Mouse (Mus musculus) midbrain, embryonic 14.5 days (tissue): Measurements from ENCODE around the gene Wdr26. TPM values are rescaled to one million over a fixed set of nuclear protein-coding genes. Genes with fewer than 3 reads are reported as not detected.

Source experiments
- ATAC-seq: fragments of 200-750 bp; cut with Nextera tagmentation; 2 replicates; pipeline ENCODE4 v1.8.0; 2017; ENCODE audit warnings: moderate number of reproducible peaks, moderate library complexity; ENCODE audit not compliant: low FRiP score, low TSS enrichment
- DNase-seq: peaks from one replicate; pipeline ENCODE4 v3.0.0-alpha.2; 2015
- H3K27ac ChIP-seq: fragments of 300-500 bp; sonication (generic); replicated peaks from 2 replicates; pipeline ENCODE4 v1.5.1; 2014; ENCODE audit warnings: mild to moderate bottlenecking, low read depth, low read length, moderate library complexity
- H3K27me3 ChIP-seq: fragments of 300-500 bp; sonication (generic); 2 replicates; pipeline ENCODE4 v1.6.1; 2014; ENCODE audit warnings: low read length, control low read depth, mixed read lengths; ENCODE audit not compliant: control insufficient read depth, insufficient read depth
- H3K36me3 ChIP-seq: fragments of 300-500 bp; sonication (generic); 2 replicates; pipeline ENCODE4 v1.6.1; 2014; ENCODE audit warnings: low read length, control low read depth; ENCODE audit not compliant: control insufficient read depth, insufficient read depth
- H3K4me1 ChIP-seq: fragments of 300-500 bp; sonication (generic); 2 replicates; pipeline ENCODE4 v1.6.1; 2014; ENCODE audit warnings: mild to moderate bottlenecking, antibody characterized with exemption, low read length, control low read depth; ENCODE audit not compliant: control insufficient read depth, insufficient read depth
- H3K4me2 ChIP-seq: fragments of 300-500 bp; sonication (generic); 2 replicates; pipeline ENCODE4 v1.6.1; 2014; ENCODE audit warnings: mild to moderate bottlenecking, low read length, moderate library complexity
- H3K4me3 ChIP-seq: fragments of 300-500 bp; sonication (generic); replicated peaks from 2 replicates; pipeline ENCODE4 v1.5.1; 2014; ENCODE audit warnings: low read depth, low read length
- H3K9ac ChIP-seq: fragments of 300-500 bp; sonication (generic); replicated peaks from 2 replicates; pipeline ENCODE4 v1.6.1; 2014; ENCODE audit warnings: mild to moderate bottlenecking, low read length, moderate library complexity
- H3K9me3 ChIP-seq: fragments of 300-500 bp; sonication (generic); 2 replicates; pipeline ENCODE4 v1.6.1; 2016; ENCODE audit warnings: low read length, control low read depth, mixed read lengths; ENCODE audit not compliant: control insufficient read depth
- WGBS: fragments of 180-500 bp; shearing (Covaris S2); extraction: QIAGEN DNeasy Blood & Tissue Kit; methylation state at CpG from one replicate; pipeline ENCODE4 v1.1.7; 2014; 5-methylcytosine and 5-hydroxymethylcytosine counted together
- polyA plus RNA-seq: library from polyadenylated mRNA; unstranded; fragments of >200 nt; fragmentation: Nextera tagmentation; extraction: Ambion mirVana; gene quantifications from 2 replicates; pipeline ENCODE4 v1.2.1, GENCODE M21; 2014

The Wdr26 gene
- polyA plus RNA-seq, 1 experiment from 2014 or later, result 54.8 TPM

DNA sequence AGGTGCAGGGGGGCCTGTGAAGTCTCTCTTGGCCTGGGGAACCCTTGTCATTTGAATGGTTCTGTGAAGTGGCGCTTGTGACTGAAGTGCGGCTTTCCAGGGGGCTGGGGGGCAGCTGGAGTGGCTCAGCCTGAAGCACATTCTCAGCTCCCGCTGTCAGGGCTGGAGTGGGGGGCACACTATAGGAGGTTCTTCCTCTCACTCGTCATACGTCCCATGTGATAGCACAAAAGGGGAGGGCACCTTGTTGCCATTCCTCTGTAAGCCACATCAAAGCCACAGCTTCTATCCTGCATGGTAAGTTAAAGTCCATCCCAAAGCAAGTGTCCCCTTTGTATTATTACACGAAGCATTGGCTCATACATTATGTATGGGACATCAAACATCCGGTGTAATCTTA is 19.5 kb upstream of the Wdr26 start:
- H3K9me3 ChIP-seq, result no peaks in the 10 kb centered on the region
- H3K4me3 ChIP-seq, result no peak overlapping the region
- no peak overlapping the region for H3K9ac ChIP-seq
- no peaks in the 10 kb centered on the region for H3K27me3 ChIP-seq
- no peak overlapping the region for H3K27ac ChIP-seq
- H3K4me2 ChIP-seq, result no peak overlapping the region
- ATAC-seq (peak; percentile 37; the same call in 1 of the 2 replicates), DNase-seq (peak; percentile 47)
- H3K4me1 ChIP-seq, result peaks cover 9% of the 10 kb centered on the region; the same call in 1 of the 2 replicates
- H3K36me3 ChIP-seq, result no peaks in the 10 kb centered on the region
- WGBS, result 33% methylated on average over 7 of the region's 7 CpGs

DNA sequence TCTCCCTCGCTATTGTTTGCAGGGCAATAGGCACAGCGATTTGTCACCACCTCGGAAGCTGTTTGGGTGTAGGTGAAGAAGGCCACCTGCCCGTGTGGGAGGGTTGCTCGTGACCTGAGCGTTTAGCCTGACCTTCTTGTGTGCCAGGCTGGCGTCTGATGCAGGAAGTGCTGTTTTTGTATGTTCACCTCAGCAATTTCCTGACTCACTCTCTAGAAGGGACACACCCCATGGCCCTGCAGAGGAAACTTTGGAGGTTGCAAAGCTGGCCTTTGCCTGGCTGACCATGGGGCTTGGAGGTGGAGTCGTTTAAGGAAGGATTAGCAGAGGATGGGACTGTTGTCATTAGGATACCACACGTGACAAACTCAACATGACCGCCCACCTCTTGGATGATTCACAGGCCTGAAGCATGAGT is 18.9 kb upstream of the Wdr26 start:
- no peak overlapping the region for H3K27ac ChIP-seq
- H3K27me3 ChIP-seq, result no peaks in the 10 kb centered on the region
- no peaks in the 10 kb centered on the region for H3K36me3 ChIP-seq
- H3K9me3 ChIP-seq, result no peaks in the 10 kb centered on the region
- no peak for ATAC-seq
- peaks cover 9% of the 10 kb centered on the region; the same call in 1 of the 2 replicates for H3K4me1 ChIP-seq
- no peak overlapping the region for H3K4me3 ChIP-seq
- H3K4me2 ChIP-seq, result no peak overlapping the region
- DNase-seq, result no peak
- H3K9ac ChIP-seq, result no peak overlapping the region
- 46% methylated on average over 10 of the region's 10 CpGs for WGBS

DNA sequence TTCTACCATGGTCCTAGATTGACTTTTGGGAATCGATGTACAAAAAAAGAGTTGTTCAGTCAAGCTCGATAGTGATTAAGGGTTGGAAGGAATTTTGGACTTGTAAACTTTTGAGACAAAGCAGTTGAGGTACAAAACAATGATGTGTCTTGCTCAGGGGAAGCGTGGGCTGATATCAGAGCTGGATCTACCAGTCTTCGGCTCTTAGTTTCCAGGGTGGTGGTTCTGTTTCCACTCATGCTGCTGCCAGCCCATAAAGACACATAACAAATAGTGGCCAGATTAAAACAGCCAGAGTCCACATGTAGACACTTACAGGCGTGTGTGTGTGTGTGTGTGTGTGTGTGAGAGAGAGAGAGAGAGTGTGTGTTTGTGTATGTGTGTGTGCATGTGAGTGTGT is 17.2 kb upstream of the Wdr26 start:
- Histone ChIP-seq H3K4me1 (peaks cover 9% of the 10 kb centered on the region; the same call in 1 of the 2 replicates), H3K27me3 (no peaks in the 10 kb centered on the region), H3K4me2 (no peak overlapping the region), H3K9me3 (no peaks in the 10 kb centered on the region), H3K36me3 (no peaks in the 10 kb centered on the region), H3K9ac (no peak overlapping the region), H3K4me3 (no peak overlapping the region), H3K27ac (no peak overlapping the region)
- DNase-seq, result no peak
- 95% methylated on average over 5 of the region's 5 CpGs for WGBS
- ATAC-seq, result no peak

DNA sequence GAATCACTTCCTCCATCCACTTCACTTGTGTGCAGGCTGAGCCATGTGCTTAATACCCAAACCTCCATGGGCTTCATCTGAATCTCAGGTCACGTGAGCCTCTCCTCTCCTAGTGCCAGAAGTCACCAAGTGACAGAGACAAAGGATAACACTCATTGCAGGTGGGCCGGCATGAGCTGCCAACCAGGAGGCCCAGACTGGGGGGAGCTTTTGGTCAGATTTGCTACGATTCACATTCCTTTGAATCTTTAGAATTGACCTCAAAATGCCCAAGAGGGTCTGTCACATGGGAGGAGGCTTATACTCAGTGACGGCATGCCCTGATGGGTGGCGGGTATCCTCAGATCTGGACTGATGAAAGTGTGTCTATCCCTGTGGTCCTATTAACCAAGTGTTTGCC is 16.8 kb upstream of the Wdr26 start:
- no peaks in the 10 kb centered on the region for H3K27me3 ChIP-seq

DNA sequence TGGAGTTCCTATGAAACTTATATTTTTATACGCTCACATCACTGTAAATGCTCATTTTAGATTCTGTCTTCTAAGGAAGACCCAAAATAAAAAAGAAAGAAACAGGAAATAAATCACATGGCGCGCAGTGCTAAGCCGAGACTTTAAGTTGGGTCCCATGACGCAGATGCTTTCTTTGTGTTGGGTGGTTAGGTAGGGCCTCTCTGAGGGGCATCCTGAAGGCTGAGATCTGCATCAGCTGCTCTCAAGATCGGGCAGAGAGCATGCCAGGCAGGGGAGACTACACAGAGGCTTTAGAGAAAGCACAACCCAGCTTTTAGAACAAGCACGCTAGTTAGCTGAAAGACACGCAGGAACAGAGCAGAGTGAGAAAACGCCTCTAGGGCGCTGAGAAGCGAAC is 16.0 kb upstream of the Wdr26 start:
- ATAC-seq (no peak), DNase-seq (no peak)
- no peak overlapping the region for H3K4me3 ChIP-seq
- 81% methylated on average over 11 of the region's 11 CpGs for WGBS
- peaks cover 9% of the 10 kb centered on the region; the same call in 1 of the 2 replicates for H3K4me1 ChIP-seq
- H3K9me3 ChIP-seq, result no peaks in the 10 kb centered on the region
- H3K9ac ChIP-seq, result no peak overlapping the region
- no peak overlapping the region for H3K27ac ChIP-seq
- H3K27me3 ChIP-seq, result no peaks in the 10 kb centered on the region
- no peak overlapping the region for H3K4me2 ChIP-seq
- no peaks in the 10 kb centered on the region for H3K36me3 ChIP-seq

More for the DNA sequence above, 16.8 kb upstream of the Wdr26 start:
- no peaks in the 10 kb centered on the region for H3K36me3 ChIP-seq
- H3K27ac ChIP-seq, result no peak overlapping the region
- H3K9ac ChIP-seq, result no peak overlapping the region
- ATAC-seq, result no peak
- no peak overlapping the region for H3K4me3 ChIP-seq
- no peaks in the 10 kb centered on the region for H3K9me3 ChIP-seq
- DNase-seq, result no peak
- peaks cover 9% of the 10 kb centered on the region; the same call in 1 of the 2 replicates for H3K4me1 ChIP-seq
- H3K4me2 ChIP-seq, result no peak overlapping the region
- WGBS, result 54% methylated on average over 5 of the region's 5 CpGs

DNA sequence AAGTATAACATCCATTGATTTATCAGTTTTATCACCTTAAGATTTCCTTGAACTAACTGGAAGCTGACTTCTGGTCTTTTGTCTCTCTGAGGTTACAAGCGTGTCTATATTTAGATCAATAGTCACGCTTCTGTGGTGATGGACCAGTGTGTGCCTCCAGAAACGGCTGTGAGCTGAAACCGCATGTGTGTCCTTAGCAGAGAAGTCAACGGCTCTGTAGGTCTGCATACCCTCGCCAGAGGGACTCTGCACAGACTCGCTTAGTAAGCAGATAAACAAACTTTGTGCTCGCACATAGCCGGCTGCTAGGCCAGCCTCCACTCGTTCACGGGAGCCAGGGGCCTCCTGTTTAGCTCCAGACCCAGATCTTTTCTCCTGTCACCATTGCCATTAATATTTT is 15.0 kb upstream of the Wdr26 start:
- ATAC-seq, result no peak
- no peaks in the 10 kb centered on the region for H3K9me3 ChIP-seq
- H3K9ac ChIP-seq, result no peak overlapping the region
- no peak overlapping the region for H3K4me3 ChIP-seq
- H3K4me2 ChIP-seq, result no peak overlapping the region
- H3K36me3 ChIP-seq, result no peaks in the 10 kb centered on the region
- H3K27ac ChIP-seq, result no peak overlapping the region
- DNase-seq, result no peak
- no peaks in the 10 kb centered on the region for H3K27me3 ChIP-seq
- WGBS, result 77% methylated on average over 11 of the region's 11 CpGs
- H3K4me1 ChIP-seq, result peaks cover 9% of the 10 kb centered on the region; the same call in 1 of the 2 replicates

DNA sequence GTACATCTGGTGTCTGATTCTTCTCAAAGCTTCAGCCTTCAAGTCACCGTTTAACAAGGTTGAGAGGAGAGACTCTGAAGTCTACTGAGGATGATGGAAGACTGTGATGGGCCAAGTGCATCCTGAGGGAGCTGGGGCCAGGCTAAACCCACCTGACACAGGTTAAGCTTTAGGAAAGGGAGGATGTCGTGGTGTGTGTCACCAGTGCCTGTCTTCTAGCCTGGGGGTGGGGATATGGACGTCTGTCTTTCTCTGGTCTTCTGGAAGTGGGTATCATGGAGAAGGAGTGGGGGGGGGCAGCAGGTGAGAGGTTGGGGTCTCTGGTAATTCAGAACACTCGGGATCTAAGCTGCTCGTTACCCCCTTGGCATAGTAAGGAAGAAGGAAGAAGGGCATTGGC is 13.5 kb upstream of the Wdr26 start:
- WGBS, result 84% methylated on average over 5 of the region's 5 CpGs
- H3K36me3 ChIP-seq, result no peaks in the 10 kb centered on the region
- ATAC-seq, result no peak

DNA sequence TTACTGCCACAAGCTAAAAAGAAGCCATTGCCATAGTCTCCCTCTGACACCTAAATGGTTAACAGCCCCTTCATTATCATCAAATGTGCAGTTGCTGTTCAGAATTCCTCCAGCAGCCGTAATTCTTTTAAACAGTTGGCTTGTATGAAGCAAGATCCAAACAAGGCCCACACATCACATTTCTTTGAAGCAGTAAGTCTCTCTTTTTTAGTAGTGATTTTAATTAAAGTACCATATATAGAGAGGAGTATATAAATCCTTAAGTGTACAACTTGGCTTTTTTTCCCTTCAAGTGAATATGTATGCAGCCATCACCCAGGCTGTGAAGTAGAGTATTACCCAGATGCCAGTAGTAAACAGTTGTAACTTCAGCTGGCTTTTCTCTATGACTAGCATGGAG is 10.2 kb upstream of the Wdr26 start:
- DNase-seq (no peak), ATAC-seq (no peak)
- Histone ChIP-seq H3K4me3 (no peak overlapping the region), H3K36me3 (no peaks in the 10 kb centered on the region), H3K9me3 (no peaks in the 10 kb centered on the region), H3K27me3 (no peaks in the 10 kb centered on the region), H3K9ac (no peak overlapping the region), H3K4me2 (no peak overlapping the region), H3K4me1 (no peaks in the 10 kb centered on the region), H3K27ac (no peak overlapping the region)
- WGBS, result 41% methylated on average over 1 of the region's 1 CpGs

More for the DNA sequence above, 13.5 kb upstream of the Wdr26 start:
- Histone ChIP-seq H3K27me3 (no peaks in the 10 kb centered on the region), H3K27ac (no peak overlapping the region), H3K9ac (no peak overlapping the region), H3K4me3 (no peak overlapping the region), H3K9me3 (no peaks in the 10 kb centered on the region), H3K4me2 (no peak overlapping the region), H3K4me1 (no peaks in the 10 kb centered on the region)
- DNase-seq, result no peak

DNA sequence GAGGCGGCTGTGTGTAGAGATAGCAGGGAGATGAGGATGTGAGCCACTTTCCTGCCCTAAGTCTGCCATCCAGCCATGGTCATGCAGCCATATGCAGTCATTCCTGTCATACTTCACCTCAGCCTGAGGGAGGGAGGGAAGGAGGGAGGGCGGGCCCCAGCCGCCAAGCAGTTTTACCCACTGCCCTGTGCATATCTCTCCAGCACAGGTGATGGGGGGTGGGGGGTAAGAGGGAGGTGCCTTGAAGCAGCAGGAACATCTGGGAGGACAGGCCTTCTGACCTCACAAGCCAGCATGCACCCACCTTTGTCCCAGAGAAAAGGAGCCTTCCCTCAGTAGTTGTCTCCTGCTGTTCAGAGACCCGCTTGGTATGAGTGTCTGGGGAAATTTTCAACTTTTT is 4.5 kb upstream of the Wdr26 start:
- Histone ChIP-seq H3K4me3 (no peak overlapping the region), H3K27ac (no peak overlapping the region), H3K27me3 (no peaks in the 10 kb centered on the region), H3K9me3 (no peaks in the 10 kb centered on the region), H3K4me2 (no peak overlapping the region), H3K9ac (no peak overlapping the region), H3K4me1 (peaks cover 6% of the 10 kb centered on the region; the same call in 1 of the 2 replicates), H3K36me3 (no peaks in the 10 kb centered on the region)
- ATAC-seq (no peak), DNase-seq (no peak)
- 56% methylated on average over 4 of the region's 4 CpGs for WGBS
